Mouse (Mus musculus) forebrain, postnatal 0 days (tissue): ENCODE measurements around the gene Nup85. TPM values are rescaled to one million over a fixed set of nuclear protein-coding genes. Genes with fewer than 3 reads are reported as not detected.
A peak's percentile ranks its signal among the peaks of the same experiment; 100 is the strongest.

Experiments used
- ATAC-seq: fragments of 200-750 bp; cut with Nextera tagmentation; 2 replicates; pipeline ENCODE4 v1.8.0; 2017; ENCODE audit warnings: mild to moderate bottlenecking, moderate library complexity
- DNase-seq: peaks from one replicate; pipeline ENCODE4 v3.0.0-alpha.2; 2015
- H3K27ac ChIP-seq: fragments of 300-500 bp; sonication (generic); 2 replicates; pipeline ENCODE4 v1.5.1; 2014; ENCODE audit warnings: low read depth, mild to moderate bottlenecking, antibody characterized with exemption, low read length, moderate library complexity, mixed read lengths
- H3K27me3 ChIP-seq: fragments of 300-500 bp; sonication (generic); 2 replicates; pipeline ENCODE4 v1.6.1; 2014; ENCODE audit warnings: mild to moderate bottlenecking, low read length, mixed read lengths; ENCODE audit not compliant: insufficient read depth
- H3K36me3 ChIP-seq: fragments of 300-500 bp; sonication (generic); 2 replicates; pipeline ENCODE4 v1.6.1; 2014; ENCODE audit warnings: mild to moderate bottlenecking, moderate library complexity; ENCODE audit not compliant: insufficient read depth
- H3K4me1 ChIP-seq: fragments of 300-500 bp; sonication (generic); 2 replicates; pipeline ENCODE4 v1.6.1; 2014; ENCODE audit warnings: antibody characterized with exemption; ENCODE audit not compliant: insufficient read depth
- H3K4me2 ChIP-seq: fragments of 300-500 bp; sonication (generic); 2 replicates; pipeline ENCODE4 v1.6.1; 2014; ENCODE audit warnings: low read depth, mild to moderate bottlenecking, moderate library complexity
- H3K4me3 ChIP-seq: fragments of 300-500 bp; sonication (generic); 2 replicates; pipeline ENCODE4 v1.5.1; 2014; ENCODE audit warnings: low read depth, low read length, mixed read lengths
- H3K9ac ChIP-seq: fragments of 300-500 bp; sonication (generic); 2 replicates; pipeline ENCODE4 v1.6.1; 2014; ENCODE audit warnings: mild to moderate bottlenecking
- H3K9me3 ChIP-seq: fragments of 300-500 bp; sonication (generic); 2 replicates; pipeline ENCODE4 v1.6.1; 2016; ENCODE audit warnings: low read length
- CTCF ChIP-seq: sonication (generic); IDR thresholded peaks from 2 replicates; pipeline ENCODE4 v1.5.1; 2016; ENCODE audit warnings: antibody characterized with exemption, control low read depth, low read depth
- WGBS: fragments of 180-500 bp; shearing (Covaris S2); extraction: QIAGEN DNeasy Blood & Tissue Kit; methylation state at CpG from one replicate; pipeline ENCODE4 v1.1.7; 2014; 5-methylcytosine and 5-hydroxymethylcytosine counted together
- polyA plus RNA-seq: library from polyadenylated mRNA; unstranded; fragments of >200 nt; fragmentation: Nextera tagmentation; extraction: Ambion mirVana; gene quantifications from 2 replicates; pipeline ENCODE4 v1.2.1, GENCODE M21; 2015
- total RNA-seq: library from RNA; depleted of rRNA; stranded (reverse); fragments of >200 nt; gene quantifications from 2 replicates; pipeline ENCODE4 v1.2.3, GENCODE M21; 2014

The Nup85 gene
- total and polyA plus RNA-seq, 2 experiments from 2014 or later, result 78.7 to 90.3 TPM

- Histone ChIP-seq H3K27ac (peak overlapping the region; percentile 95), H3K4me1 (peaks cover 15% of the 10 kb centered on the region), H3K9ac (peak overlapping the region; percentile 97), H3K4me2 (peak overlapping the region; percentile 89), H3K36me3 (peaks cover 29% of the 10 kb centered on the region), H3K9me3 (no peaks in the 10 kb centered on the region), H3K27me3 (no peaks in the 10 kb centered on the region), H3K4me3 (peak overlapping the region; percentile 95)
- no peak for DNase-seq
- under 1% methylated on average over 26 of the region's 26 CpGs for WGBS
- peak; percentile 10 for ATAC-seq
- TF ChIP-seq CTCF, result no peak
Observed at GRCm38 (mm10) chr11:115604304-115604696, 40.1 kb downstream of the Nup85 start.

- peaks cover 31% of the 10 kb centered on the region for H3K36me3 ChIP-seq
- no peak for TF ChIP-seq CTCF
- no peaks in the 10 kb centered on the region for H3K27me3 ChIP-seq
- 95% methylated on average over 18 of the region's 18 CpGs for WGBS
- H3K27ac ChIP-seq, result no peak overlapping the region
- no peak for DNase-seq
- H3K4me2 ChIP-seq, result no peak overlapping the region
- no peak overlapping the region for H3K4me3 ChIP-seq
- no peaks in the 10 kb centered on the region for H3K9me3 ChIP-seq
- H3K4me1 ChIP-seq, result peaks cover 17% of the 10 kb centered on the region
- H3K9ac ChIP-seq, result no peak overlapping the region
- ATAC-seq, result no peak
Observed at GRCm38 (mm10) chr11:115606733-115607132, 42.5 kb downstream of the Nup85 start.

- no peak for DNase-seq
- no peak for ATAC-seq
- 77% methylated on average over 23 of the region's 23 CpGs for WGBS
Observed at GRCm38 (mm10) chr11:115608421-115609399, 44.5 kb downstream of the Nup85 start.

GRCm38 (mm10) chr11:115609576-115609975 is 45.3 kb downstream of the Nup85 start:
- no peak overlapping the region for H3K4me3 ChIP-seq
- no peak overlapping the region for H3K9ac ChIP-seq
- DNase-seq, result no peak
- peaks cover 20% of the 10 kb centered on the region for H3K4me1 ChIP-seq
- no peaks in the 10 kb centered on the region for H3K9me3 ChIP-seq
- no peak for ATAC-seq
- no peak overlapping the region for H3K4me2 ChIP-seq
- H3K27me3 ChIP-seq, result no peaks in the 10 kb centered on the region
- WGBS, result 74% methylated on average over 3 of the region's 3 CpGs
- no peak for TF ChIP-seq CTCF
- no peak overlapping the region for H3K27ac ChIP-seq
- H3K36me3 ChIP-seq, result peaks cover 31% of the 10 kb centered on the region

More at GRCm38 (mm10) chr11:115608421-115609399, 44.5 kb downstream of the Nup85 start:
- Histone ChIP-seq H3K27me3 (no peaks in the 10 kb centered on the region), H3K4me1 (peaks cover 20% of the 10 kb centered on the region), H3K9me3 (no peaks in the 10 kb centered on the region), H3K36me3 (peaks cover 31% of the 10 kb centered on the region), H3K4me2 (no peak overlapping the region), H3K27ac (no peak overlapping the region), H3K9ac (no peak overlapping the region), H3K4me3 (no peak overlapping the region)
- TF ChIP-seq CTCF, result no peak

- H3K4me2 ChIP-seq, result no peak overlapping the region
- no peaks in the 10 kb centered on the region for H3K9me3 ChIP-seq
- TF ChIP-seq CTCF, result no peak
- no peak overlapping the region for H3K4me3 ChIP-seq
- H3K27ac ChIP-seq, result no peak overlapping the region
- WGBS, result 61% methylated on average over 6 of the region's 6 CpGs
- ATAC-seq, result no peak
- H3K36me3 ChIP-seq, result peaks cover 39% of the 10 kb centered on the region
- no peaks in the 10 kb centered on the region for H3K27me3 ChIP-seq
- no peak overlapping the region for H3K9ac ChIP-seq
- DNase-seq, result no peak
- H3K4me1 ChIP-seq, result peaks cover 14% of the 10 kb centered on the region
Observed at GRCm38 (mm10) chr11:115611173-115611572, 46.9 kb downstream of the Nup85 start.

- Histone ChIP-seq H3K9ac (peak overlapping the region; percentile 67), H3K27me3 (no peaks in the 10 kb centered on the region), H3K4me1 (peaks cover 14% of the 10 kb centered on the region), H3K4me2 (peak overlapping the region; percentile 69), H3K9me3 (no peaks in the 10 kb centered on the region), H3K4me3 (peak overlapping the region; percentile 59), H3K27ac (peak overlapping the region; percentile 60), H3K36me3 (peaks cover 32% of the 10 kb centered on the region)
- peak; percentile 2 for ATAC-seq
- no peak; the same call in 1 of the 2 replicates for TF ChIP-seq CTCF
- DNase-seq, result no peak
- 1% methylated on average over 13 of the region's 13 CpGs for WGBS
Observed at GRCm38 (mm10) chr11:115612059-115612409, 47.8 kb downstream of the Nup85 start.

GRCm38 (mm10) chr11:115612410-115613137 is 48.3 kb downstream of the Nup85 start, which contains the start of gene Mif4gd:
Gene Mif4gd, minus strand, starts transcription at chr11:115612969.
- under 1% methylated on average over 46 of the region's 80 CpGs for WGBS
- peak within 1 kb of the TSS; percentile 59 for H3K4me3 ChIP-seq
- peak; percentile 91 for ATAC-seq
- H3K36me3 ChIP-seq, result peaks cover 26% of the 10 kb centered on the region
- TF ChIP-seq CTCF, result peak; percentile 71
- peak within 1 kb of the TSS; percentile 67 for H3K9ac ChIP-seq
- H3K27ac ChIP-seq, result peak within 1 kb of the TSS; percentile 60
- H3K27me3 ChIP-seq, result no peaks in the 10 kb centered on the region
- peaks cover 14% of the 10 kb centered on the region for H3K4me1 ChIP-seq
- peak within 1 kb of the TSS; percentile 69 for H3K4me2 ChIP-seq
- peak; percentile 82 for DNase-seq
- no peaks in the 10 kb centered on the region for H3K9me3 ChIP-seq
